Mouse (Mus musculus) kidney, adult 8-10 months (tissue): Measurements from ENCODE around the gene Nap1l5.

Experiments used
- DNase-seq, 2 experiments: peaks; one replicate each; pipeline ENCODE4 v3.0.0; 2022

Gene Nap1l5

DNA sequence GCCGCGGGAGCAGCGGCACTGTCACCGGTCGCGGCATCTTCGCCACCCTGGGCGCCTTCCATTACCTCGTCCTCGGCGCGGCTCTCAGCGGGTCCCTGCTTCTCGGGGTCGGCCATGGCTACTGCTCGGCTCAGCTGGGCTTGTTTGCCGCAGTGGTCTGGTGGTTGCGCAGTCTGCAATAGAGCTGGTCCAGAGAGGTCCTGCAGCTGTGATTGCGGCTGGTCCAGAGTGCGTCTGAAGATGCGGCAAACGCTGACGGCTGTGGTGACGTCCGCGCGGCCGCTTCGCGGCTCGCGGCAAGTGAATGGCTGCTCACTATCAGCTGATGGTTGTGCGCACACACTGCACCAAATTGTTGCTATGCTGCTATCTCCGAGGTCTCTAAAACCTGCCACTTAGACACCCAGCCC is at the start of gene Nap1l5:
Gene Nap1l5 (minus strand): TSS at position 225 of the 410 bp plus-strand sequence.
- no peak for DNase-seq

DNA sequence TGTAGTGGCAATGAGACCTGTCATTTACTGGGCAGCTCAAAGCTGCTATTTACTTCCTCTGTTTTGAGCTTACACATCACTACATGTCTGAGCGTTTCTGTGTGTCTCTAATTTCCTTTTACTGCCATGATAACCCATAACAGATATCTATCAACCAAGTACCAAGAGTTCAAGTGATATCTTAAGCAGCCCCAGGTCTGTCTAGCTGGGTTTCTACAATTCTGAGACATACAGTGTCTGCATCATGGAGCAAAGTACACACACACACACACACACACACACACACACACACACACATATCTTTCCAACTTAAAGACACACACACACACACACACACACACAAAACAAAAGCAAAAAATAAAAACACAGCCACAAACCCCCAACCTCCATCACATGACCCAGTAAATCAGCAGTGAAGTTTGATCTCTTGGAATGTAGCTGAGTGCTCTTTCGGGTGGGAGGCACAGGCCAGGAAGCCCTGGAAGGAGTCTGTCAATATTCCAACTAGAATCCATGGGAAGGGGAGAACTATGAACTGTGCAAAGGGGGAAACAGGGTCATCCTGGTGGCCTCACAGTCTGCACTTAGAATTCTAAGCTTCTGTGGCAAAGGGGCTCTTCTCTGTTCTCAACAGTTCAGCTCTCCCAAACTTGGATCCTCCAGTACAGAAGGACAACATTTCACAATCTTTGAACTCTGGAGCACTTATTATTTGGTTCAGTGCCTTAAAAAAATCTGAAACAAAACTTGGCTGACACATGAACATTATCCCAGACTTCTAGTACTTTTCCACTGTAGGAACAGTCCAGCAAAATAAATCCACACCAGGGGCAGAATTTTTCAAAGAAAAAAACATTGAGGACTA is 44.5 kb upstream of the Nap1l5 start:
- DNase-seq, result peak; percentile 52 to 82

DNA sequence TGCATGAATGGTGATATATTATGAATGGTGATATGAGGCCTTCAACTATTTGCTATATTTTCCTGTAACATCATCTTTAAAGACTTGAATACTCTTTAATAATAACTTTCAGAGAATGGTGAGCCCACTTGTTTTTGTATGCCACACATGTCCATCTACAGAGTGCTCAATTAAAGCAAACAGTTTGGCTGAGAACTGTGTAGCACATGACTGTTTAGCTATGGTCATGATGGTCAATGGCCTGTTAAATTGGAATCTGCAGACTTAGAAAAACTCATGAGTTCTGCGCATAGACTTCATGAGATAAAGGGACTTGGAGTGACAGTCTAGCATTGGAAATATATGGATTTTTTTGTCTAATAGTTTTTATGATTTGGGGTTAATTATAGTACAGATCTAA is 43.5 kb upstream of the Nap1l5 start:
- DNase-seq, result peak in 1 of 2 experiments; percentile 56

DNA sequence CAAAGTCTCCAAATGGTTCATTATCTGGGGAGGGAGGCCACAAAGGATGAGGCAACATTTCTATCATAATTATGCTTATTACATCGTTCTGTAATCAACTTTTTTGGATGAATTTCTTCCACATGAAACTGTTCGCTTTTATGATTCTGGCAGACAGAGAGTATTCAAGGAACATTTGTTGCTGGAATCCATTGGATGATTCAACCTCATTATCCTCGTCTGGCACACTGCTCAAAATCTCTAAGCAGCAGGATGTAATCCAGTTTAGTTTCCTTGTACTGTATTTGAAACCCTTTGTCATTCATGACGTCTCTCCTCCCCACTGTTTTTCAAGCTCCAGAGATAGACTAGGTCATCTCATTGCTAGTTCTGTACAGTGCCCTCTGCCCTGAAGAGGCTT is 40.0 kb upstream of the Nap1l5 start:
- DNase-seq, result no peak

DNA sequence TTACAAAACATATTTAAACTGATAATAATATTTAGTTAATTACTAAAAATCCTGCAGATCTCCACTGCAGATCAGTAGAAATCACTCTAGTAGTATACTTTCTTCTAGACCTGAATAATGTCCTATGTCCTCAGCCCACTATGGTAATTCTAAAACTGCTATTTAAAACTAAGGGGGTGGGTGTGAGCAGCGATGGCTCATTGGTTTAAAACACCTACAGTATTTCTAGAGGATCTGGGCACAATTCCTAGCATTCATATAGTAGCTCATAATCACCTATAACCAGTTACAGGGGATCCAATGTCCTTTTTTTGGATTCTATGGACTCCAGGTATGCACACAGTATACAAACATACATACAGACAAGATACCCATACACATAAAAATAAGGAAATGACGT is 39.4 kb upstream of the Nap1l5 start:
- no peak for DNase-seq

DNA sequence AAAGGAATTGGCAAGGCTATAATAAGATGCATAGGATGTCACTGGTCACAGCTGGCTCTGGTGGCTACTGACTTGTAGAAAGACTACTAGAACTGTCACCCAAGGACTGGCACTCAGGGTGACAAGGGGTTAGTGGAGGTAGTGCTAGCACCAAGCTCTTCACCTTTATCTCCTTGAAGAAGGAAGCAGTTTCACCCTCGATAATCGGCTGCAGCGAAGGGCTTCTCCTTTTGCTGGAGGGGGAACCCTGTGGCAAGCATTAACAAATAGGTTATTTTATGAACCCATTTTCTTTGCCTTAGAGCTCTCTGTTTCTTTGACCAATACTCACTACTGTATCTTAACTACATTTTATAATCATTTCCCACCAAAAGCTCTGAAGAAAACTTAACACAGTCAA is 37.1 kb upstream of the Nap1l5 start:
- DNase-seq, result no peak

DNA sequence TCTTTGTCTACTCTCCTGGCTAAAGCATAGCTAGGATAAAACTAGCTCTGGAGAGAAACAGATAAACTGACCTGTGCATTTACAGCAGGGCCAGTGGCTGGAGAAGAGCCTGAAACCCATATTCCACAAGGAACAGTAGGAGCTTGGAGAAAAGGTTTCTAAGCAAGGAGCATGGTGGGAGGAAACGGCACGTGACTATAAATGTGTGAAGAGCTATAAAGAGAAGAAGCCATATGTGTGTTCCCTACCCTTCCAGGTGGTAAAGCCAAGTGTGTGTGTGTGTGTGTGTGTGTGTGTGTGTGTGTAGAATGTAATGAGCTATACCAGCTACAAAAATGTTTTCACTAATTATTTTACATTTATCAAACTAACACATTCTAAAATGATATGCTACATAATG is 35.4 kb upstream of the Nap1l5 start:
- no peak for DNase-seq

DNA sequence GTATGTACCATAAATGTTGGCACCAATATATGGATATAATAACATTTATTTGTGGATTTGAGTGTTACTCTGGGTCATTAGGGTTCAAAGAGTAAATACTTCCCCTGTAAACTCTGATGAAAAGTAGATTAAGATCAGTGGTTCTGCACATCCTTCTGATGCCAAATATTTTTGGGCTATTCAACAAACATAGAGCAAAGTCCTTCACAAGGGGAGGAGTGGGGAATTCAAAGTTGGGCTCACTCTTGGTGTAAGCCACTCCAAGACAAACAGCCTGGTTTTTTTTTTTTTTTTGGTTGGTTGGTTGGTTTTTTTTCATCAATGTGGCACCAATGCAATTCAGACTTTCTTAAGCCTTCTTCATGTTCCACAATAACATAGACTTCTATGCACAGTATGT is 30.9 kb upstream of the Nap1l5 start:
- DNase-seq, result no peak

DNA sequence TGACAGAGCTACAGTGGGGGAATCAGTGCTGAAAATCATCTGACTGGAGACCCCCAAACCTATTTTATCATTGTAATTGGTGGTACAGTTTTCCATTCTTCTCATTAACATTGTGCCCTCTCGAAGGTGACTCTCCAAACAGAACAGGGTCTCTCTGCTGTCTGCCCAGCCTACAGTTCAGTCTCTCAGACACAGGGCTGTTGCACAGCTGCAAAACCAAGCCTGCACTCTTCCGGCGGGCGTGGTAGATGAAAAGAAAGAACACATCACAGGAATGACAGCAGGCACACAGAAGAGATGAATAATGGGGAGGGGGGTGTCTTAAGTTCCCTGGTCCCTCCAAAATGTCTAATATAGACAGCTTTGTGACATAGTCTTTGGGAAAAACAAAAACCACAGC is 27.3 kb upstream of the Nap1l5 start:
- no peak for DNase-seq

DNA sequence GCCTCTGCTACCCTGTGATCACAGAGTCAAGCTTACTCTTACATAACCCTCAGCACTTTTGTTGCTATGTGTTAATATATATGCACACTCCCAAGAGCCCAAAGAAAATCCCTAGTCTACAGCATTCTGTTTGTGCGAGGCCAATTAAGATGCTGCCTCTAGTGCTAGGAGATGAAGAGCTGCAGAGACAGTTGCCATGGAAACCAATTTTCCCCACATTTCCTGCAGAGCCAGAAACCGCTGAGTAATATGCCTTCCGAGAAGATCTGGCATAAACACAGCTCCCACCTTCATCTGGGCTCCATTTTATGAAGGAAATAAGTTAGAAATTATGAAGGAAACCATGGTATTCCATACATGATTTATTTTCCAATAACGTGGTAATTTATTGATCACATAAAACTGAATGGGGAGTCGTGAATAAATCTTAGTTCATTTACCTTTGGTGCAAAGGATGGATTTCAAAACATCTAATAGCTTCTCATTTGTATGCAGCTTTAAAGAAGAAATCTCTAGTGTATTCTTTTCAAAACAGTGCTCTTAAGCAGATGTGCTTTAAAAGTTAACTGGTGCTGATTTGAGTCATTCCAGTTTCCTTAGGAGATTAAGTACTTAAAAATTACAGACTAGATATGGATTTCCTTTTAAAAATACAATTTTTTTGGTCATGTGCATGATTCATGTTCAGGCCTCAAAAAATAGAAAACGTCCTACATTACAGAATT is 26.5 kb upstream of the Nap1l5 start:
- no peak for DNase-seq

DNA sequence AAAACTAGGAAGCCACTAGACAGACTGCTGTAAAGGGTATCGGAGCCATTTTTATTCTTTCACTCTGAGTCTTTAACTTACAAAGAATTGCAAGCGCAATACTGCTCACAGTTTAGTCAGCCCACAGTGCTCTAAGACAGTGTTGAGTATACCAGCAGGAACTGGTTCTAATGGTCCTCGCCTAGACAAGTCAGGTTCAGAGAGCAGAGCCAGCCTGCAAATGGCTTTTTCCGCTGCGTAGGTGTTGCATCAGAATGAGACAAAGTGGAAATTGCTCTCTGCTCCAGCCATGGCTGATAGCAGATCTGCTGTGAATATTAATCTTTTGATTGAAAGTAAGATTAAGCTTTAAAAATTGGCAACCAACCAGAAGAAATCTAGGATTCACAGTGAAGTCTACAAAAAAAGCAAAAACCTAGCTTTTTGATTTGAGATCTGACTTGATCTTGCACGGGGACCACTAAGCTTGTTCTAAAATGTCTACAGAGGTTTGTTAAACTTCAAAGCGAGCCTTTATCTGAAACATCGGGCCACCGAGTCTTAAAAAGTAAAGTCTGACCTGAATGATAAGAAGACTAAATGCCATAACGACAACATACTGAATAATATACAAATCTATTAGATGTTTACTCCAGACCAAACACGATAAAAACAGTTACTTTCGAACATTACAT is 25.8 kb upstream of the Nap1l5 start:
- no peak for DNase-seq

DNA sequence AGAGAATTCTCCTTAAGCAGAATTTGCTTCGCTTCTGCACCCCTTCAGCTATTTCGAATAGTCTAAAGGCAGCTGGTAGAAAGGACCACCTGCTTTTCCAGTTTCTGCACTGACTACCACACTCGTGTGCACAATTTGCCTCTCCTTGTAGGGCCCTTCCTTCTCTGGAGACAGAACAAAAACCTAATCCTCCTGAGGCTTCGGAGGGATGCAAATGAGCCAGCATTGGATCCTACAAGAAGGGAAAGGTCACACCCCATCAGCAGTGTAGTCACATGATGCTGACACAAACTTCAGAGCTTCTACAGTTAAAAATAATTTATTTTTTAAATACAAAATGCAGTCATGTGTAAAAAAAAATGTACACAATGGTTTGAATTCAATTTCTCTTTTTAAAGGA is 24.3 kb upstream of the Nap1l5 start:
- DNase-seq, result no peak

DNA sequence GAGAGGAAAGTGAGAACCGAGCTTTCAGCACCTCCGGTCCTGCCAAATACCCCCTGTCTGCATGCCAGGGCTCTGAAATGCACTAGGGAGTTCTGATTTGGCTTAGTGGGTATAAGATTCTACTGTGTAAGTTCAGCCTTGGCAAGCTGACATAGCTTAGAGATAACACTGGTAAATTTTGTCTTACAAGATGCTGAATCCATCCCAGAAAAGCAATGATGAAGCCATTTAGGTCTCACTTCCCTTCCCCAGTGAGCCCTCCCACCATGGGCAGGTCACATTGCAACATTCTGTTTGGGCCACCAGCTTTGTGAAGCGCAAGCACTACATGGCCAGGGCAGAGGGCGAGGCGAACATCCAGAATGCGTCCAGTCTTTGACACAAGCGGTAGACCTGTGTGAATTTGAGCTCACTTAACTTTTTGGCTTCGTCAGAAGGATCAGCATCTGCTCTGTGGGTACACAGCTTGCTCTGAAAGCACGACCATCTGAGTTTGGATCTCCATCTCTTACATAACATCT is 23.1 kb upstream of the Nap1l5 start:
- peak in 1 of 2 experiments; percentile 33 for DNase-seq

DNA sequence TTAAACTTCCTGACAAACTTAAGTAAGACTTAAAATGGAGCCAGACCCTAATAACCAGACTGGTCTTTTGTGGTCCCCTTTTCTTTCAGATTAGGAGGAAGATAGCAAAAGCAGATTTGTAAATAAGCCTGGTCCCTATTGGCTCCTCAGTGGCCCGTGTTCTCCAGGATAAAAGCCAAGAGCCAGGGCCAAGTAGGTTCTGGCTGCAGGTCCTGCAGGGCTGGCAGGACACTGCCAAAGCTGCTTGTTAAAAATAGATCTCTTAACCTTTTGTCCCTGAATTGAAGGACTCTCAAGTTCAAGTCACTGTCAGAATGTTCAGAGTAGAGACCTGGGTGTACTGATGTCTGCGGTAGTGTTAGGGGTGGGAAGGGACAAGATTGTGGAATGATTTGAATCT is 21.0 kb upstream of the Nap1l5 start:
- peak; percentile 68 to 78 for DNase-seq

DNA sequence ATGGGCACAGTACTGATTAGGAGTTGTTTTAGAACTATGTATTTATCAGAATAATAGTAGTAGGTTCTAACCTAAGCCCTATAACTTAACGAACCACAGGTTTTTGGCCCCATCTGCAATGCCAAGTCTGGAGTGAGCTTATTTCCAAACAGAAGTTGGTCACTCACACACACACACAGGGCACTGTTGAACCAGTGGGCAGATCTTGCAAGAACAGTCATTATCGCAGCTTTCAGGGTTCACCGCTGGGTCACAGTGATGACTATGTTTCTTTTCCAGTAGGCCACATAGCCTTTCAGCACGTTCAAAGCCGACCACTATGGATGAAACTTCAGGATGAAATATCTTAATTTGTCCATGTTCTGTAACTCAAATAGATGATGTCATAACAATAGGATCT is 15.6 kb upstream of the Nap1l5 start:
- DNase-seq, result no peak

DNA sequence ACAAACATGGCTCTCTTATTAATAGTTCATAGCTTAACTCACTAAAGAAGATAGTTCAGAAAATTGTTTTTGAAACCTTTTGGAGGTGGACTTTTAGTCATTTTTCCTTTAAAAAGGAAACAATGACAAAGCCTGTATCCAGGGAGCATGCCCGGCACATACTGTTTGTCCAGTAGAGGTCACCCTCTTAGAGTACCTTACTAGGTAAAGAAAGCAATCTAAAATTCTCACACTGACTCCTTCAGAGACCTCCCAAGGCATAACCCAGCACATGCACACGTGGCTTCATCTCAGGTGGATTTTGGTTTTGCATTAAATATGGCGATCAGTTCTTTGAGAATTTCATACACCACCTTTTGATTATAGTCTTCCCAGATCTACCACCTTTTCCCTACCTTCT is 14.7 kb upstream of the Nap1l5 start:
- DNase-seq, result no peak

DNA sequence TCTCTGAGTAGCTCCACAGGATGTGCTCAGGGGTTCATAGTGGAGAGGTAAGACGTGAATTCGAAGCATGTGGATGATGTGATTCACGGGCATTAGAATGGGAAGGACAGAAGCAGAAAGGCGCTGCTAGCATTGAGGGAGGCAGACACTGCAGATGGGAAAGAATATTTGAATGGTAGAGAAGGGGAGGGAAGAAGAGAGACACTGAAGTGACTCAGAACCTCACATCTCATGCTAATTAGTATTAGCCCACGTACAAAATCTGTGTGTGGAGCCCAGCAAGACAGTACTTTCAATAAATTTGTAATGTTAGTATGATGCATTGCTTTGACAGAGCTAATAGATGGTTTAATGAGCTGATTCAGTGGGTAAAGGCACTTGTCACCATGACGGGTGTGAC is 13.9 kb upstream of the Nap1l5 start:
- DNase-seq, result no peak

DNA sequence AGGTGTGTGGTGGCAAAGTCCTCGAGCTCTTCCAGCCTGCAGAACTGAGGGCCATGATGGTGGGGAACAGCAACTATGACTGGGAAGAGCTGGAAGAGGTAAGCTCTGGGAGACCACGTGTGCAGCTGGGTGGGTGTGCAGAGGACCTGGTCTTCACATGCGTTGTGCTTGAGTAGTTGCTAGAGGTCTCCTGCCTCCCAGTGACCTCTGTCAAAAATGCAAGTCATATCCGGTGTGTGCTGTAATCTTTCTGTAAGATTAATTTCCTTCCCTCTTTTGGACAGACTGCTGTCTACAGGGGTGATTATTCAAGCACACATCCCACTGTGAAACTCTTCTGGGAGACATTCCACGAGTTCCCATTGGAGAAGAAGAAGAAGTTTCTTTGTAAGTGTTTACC is 9.6 kb upstream of the Nap1l5 start:
- no peak for DNase-seq

DNA sequence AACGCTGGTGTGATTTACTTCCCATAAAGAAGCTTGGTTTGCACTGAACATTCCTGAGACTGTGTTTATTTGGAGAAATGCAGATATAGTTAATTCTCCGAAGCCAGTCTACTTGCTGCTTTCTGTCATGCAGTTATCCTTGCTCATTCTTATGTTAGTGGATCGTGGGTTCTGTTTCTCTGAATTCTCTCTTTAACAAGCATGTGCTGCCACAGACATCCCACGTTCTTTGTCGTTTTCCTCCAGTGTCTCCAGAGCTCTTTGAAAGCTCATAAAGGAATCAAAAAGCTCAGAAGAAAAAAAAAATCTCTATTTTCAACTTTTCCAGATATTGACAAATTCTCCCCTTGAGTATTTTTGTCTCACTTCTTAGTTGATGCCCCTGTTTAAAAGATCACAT is 7.1 kb upstream of the Nap1l5 start:
- DNase-seq, result no peak

DNA sequence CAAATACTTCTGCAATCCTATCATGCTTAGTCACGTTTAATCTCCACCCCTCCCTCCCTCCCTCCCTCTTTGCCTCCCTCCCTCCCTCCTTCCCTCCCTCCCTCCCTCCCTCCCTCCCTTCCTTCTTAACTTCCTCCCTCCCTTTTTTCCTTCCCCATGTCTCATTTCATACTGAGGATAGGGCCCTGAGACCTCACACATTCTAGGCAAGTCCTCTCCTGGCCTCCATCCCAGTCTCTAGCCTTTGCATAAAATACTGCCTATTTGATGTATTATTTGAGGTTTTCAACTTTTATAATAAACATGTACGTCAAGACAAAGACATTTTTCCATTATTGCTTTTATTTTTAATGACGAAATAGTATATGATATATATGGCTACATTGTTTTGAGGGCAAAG is 6.7 kb upstream of the Nap1l5 start:
- no peak for DNase-seq

DNA sequence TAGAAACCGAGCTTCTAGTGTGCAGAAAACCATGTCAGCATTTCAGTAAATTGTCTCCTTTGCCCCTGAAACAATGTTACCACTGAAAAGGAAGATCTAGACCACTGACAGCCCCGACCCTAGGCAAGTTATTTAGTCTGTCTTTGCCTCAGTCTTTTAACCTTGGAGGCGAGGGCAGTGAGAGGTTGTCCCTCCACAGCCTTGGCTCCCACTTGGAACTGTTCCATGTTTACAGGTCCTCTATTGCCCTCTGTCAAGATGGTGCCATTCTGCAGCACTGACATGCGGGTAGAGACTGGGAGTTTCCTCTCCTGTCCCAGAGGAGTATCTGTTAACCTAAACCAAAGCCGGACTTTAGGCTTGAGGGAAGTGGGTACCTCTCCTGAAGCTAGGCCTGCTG is 6.0 kb upstream of the Nap1l5 start:
- DNase-seq, result no peak

DNA sequence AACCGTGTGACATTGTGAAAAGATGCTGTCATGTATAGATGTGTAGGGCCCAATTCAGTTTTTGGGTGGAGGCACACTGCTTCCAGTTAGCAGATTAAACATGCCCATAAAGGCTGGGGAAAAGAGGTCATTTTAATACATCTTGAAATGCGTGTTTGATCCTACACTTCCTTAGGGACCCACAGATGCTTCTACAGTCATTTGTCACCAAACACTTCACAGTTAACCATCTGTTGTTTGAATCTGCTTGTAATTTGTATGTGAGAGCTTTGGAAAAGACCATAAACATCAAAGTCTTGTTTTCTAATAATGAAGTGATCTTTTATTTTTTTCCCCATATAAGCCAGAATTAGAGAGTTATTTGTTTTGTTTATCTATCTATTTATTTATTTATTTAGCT is 915 bp upstream of the Nap1l5 start:
- no peak for DNase-seq

DNA sequence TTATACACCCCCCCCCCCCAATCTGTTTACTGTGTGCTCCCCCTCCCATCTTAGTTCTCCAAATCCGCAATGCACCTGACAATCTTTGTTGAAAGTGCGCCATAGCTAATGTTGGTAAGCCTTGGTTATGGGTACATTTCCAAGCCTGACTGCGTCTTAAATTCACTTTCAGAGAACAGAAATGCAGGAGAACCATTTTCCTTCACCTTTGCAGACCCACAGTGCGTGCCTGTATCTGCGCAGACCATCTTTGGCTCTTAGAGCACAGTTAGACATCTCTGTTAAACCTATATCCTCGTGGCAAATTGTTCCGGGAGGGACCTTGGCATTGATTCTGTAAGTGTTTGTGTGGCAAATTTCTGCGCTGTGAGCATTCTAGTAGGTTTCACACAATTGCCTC is 460 bp upstream of the Nap1l5 start:
- no peak for DNase-seq

DNA sequence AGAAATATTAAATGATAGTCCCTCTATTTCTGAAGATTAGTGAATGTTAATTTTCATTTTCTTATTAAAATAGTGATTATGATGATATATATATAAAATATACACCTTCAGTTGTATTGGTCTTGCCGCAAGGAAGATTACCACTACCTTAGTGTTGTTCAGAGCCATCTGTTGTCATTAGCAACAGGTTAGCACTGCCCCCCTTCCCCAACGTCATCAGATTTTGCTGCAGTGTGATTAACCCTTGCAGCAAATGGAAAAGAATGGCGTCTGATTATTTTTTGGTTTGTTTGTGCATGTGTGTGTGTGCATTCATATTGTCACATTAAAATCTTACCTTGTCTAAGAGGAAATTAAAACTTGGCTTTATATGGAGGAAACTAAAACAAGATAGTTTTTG is 2.3 kb downstream of the Nap1l5 start:
- no peak for DNase-seq
